Mouse (Mus musculus) limb, embryonic 10.5 days (tissue): ENCODE measurements around the gene Ccdc171. TPM values are rescaled to one million over a fixed set of nuclear protein-coding genes. Genes with fewer than 3 reads are reported as not detected.
"Not testable (repeated sequence)": the region's sequence is repeated elsewhere in the genome, so short reads cannot be mapped to it uniquely, and the experiment has no call there.

ENCODE experiments used
- DNase-seq: peaks from one replicate; pipeline ENCODE4 v3.0.0-alpha.2; 2017; ENCODE audit warnings: low spot score
- H3K27ac ChIP-seq: fragments of 300-500 bp; sonication (generic); 2 replicates; pipeline ENCODE4 v1.5.1; 2016; ENCODE audit warnings: mild to moderate bottlenecking
- H3K27me3 ChIP-seq: fragments of 300-500 bp; sonication (generic); 2 replicates; pipeline ENCODE4 v1.6.1; 2016; ENCODE audit warnings: low read depth, mild to moderate bottlenecking; ENCODE audit not compliant: poor library complexity, severe bottlenecking
- H3K36me3 ChIP-seq: fragments of 300-500 bp; sonication (generic); 2 replicates; pipeline ENCODE4 v1.6.1; 2016; ENCODE audit warnings: mild to moderate bottlenecking, moderate library complexity
- H3K4me1 ChIP-seq: fragments of 300-500 bp; sonication (generic); 2 replicates; pipeline ENCODE4 v1.6.1; 2016
- H3K4me3 ChIP-seq: fragments of 300-500 bp; sonication (generic); 2 replicates; pipeline ENCODE4 v1.5.1; 2016; ENCODE audit warnings: mild to moderate bottlenecking, moderate library complexity
- H3K9me3 ChIP-seq: fragments of 300-500 bp; sonication (generic); replicated peaks from 2 replicates; pipeline ENCODE4 v1.6.1; 2016; ENCODE audit warnings: mild to moderate bottlenecking
- WGBS: fragments of 180-500 bp; shearing (Covaris S2); methylation state at CpG from one replicate; pipeline ENCODE4 v1.1.7; 2016; 5-methylcytosine and 5-hydroxymethylcytosine counted together
- polyA plus RNA-seq: library from polyadenylated mRNA; unstranded; fragments of >200 nt; fragmentation: Nextera tagmentation; extraction: Ambion mirVana; gene quantifications from 2 replicates; pipeline ENCODE4 v1.2.1, GENCODE M21; 2016

Ccdc171 gene
- polyA plus RNA-seq, result 2.7 and 3.8 TPM in 2 replicates

DNA sequence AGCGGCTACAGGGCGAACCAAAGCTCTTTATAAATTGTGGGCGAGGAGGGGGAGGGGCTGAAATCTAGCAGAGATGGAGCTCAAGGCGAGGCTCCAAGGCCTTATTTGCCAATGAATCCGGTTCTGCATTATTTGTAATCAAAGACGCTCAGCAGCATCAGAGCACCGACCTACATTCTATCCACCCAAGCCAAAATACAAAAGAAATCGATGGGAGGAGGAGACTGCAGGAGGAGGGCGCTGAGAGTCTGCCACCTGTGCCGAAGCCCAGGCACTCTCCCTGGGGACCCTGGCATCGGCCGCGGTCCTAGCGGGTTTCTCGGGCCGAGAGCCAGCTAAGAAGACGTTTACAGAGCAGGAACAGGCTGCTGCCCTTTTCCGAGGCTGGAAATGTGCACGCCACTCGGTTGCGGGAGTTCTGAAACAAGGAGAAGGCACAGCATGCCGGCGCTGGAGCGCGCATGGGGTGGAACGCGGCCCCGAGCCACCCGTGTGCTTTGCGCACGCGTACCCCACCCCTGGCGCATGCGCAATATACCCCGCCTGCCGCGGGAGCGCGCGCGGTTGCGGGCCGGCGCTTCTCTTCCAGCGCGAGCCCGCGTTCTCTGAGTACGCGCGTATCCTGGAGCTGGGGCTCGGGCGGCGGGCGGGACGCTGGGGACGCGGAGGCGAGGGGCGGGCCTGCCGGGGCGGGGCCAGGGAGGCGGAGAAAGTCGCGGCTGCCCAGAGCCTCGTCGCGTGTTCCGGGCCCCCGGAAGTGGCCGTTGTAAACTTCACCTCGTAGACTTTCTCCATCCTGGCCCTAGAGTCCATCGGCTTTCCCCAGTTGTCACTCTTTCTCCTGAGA is at the start of gene Ccdc171:
Ccdc171 (plus strand) TSS at position 703 of the 847 bp plus-strand sequence.
- peaks cover 44% of the 10 kb centered on the region for H3K4me1 ChIP-seq
- H3K9me3 ChIP-seq, result no peaks in the 10 kb centered on the region
- H3K36me3 ChIP-seq, result no peaks in the 10 kb centered on the region
- peak within 1 kb of the TSS; percentile 97 for H3K27ac ChIP-seq
- peak within 1 kb of the TSS; percentile 82 for H3K4me3 ChIP-seq
- no peaks in the 10 kb centered on the region for H3K27me3 ChIP-seq
- under 1% methylated on average over 73 of the region's 73 CpGs for WGBS
- peak; percentile 98 for DNase-seq

GRCm38 (mm10) chr4:83485250-83485649 is 40.1 kb upstream of the Ccdc171 start:
- WGBS, result 30% methylated on average over 12 of the region's 12 CpGs
- H3K27me3 ChIP-seq, result no peaks in the 10 kb centered on the region
- H3K4me3 ChIP-seq, result peak overlapping the region; percentile 95
- H3K4me1 ChIP-seq, result peaks cover 44% of the 10 kb centered on the region
- peak overlapping the region; percentile 99 for H3K27ac ChIP-seq
- no peaks in the 10 kb centered on the region for H3K9me3 ChIP-seq
- DNase-seq, result no peak
- H3K36me3 ChIP-seq, result peaks cover 43% of the 10 kb centered on the region

DNA sequence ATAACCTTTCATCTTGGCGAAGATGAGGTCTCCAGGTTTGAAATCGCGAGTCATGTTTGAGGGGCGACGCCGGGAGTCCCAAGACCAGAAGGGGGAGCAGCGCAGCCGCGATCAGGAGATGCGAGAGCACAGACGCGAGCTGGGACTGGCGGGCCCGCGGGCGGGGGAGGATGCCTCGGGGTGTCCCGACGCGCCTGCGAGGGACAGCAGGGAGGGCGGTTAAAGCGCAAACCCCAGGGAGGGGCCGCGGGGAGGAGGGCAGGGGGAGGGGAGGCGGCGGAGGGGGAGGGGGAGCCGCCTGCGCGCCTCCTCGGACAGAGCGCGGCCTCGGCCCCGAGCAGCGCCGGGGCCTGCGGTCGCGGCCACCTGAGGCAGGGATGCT is 39.6 kb upstream of the Ccdc171 start:
- H3K36me3 ChIP-seq, result peaks cover 38% of the 10 kb centered on the region
- H3K9me3 ChIP-seq, result no peaks in the 10 kb centered on the region
- peak overlapping the region; percentile 95 for H3K4me3 ChIP-seq
- no peaks in the 10 kb centered on the region for H3K27me3 ChIP-seq
- peaks cover 44% of the 10 kb centered on the region for H3K4me1 ChIP-seq
- DNase-seq, result peak; percentile 91
- under 1% methylated on average over 40 of the region's 40 CpGs for WGBS
- H3K27ac ChIP-seq, result peak overlapping the region; percentile 99

GRCm38 (mm10) chr4:83486117-83486901 is 39.0 kb upstream of the Ccdc171 start, which contains the start of gene Psip1:
Gene Psip1, minus strand, starts transcription at chr4:83486459.
- peak within 1 kb of the TSS; percentile 99 for H3K27ac ChIP-seq
- H3K36me3 ChIP-seq, result peaks cover 33% of the 10 kb centered on the region
- H3K27me3 ChIP-seq, result no peaks in the 10 kb centered on the region
- DNase-seq, result peak; percentile 96
- H3K4me3 ChIP-seq, result peak within 1 kb of the TSS; percentile 95
- WGBS, result 0% methylated on average over 78 of the region's 86 CpGs
- no peaks in the 10 kb centered on the region for H3K9me3 ChIP-seq
- peaks cover 44% of the 10 kb centered on the region for H3K4me1 ChIP-seq

DNA sequence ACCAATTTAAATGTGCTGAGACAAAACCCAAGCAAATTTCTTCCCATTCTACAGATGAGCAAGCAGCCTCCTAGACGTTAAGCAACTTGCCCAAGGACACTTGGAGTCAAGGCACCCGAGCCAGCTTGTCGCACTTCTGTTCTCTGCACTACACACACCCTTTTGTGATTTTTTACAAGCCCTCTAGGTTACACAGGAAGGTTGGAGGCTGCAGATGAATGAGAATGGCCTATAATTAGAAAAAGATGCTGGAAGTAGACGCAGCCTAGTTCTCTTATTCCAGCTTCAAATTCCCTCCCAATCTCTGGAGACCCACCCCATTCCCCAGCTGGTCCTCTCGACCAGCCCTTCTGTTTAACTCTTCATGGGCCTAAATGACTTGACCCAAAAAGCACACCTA is 36.2 kb upstream of the Ccdc171 start:
- H3K4me3 ChIP-seq, result 0 out of 2 replicates have a peak overlapping the region, but pooled peaks have one; percentile 6
- H3K9me3 ChIP-seq, result no peaks in the 10 kb centered on the region
- peaks cover 43% of the 10 kb centered on the region for H3K4me1 ChIP-seq
- peak overlapping the region; percentile 83 for H3K27ac ChIP-seq
- H3K27me3 ChIP-seq, result no peaks in the 10 kb centered on the region
- peaks cover 6% of the 10 kb centered on the region for H3K36me3 ChIP-seq
- peak; percentile 48 for DNase-seq
- 5% methylated on average over 5 of the region's 5 CpGs for WGBS

GRCm38 (mm10) chr4:83493112-83493511 is 32.2 kb upstream of the Ccdc171 start:
- H3K27me3 ChIP-seq, result no peaks in the 10 kb centered on the region
- no peak overlapping the region for H3K27ac ChIP-seq
- H3K36me3 ChIP-seq, result no peaks in the 10 kb centered on the region
- 97% methylated on average over 1 of the region's 1 CpGs for WGBS
- no peak for DNase-seq
- no peaks in the 10 kb centered on the region for H3K9me3 ChIP-seq
- H3K4me1 ChIP-seq, result peaks cover 16% of the 10 kb centered on the region
- no peak overlapping the region for H3K4me3 ChIP-seq

GRCm38 (mm10) chr4:83497013-83497412 is 28.3 kb upstream of the Ccdc171 start:
- WGBS, result 92% methylated on average over 5 of the region's 5 CpGs
- H3K4me1 ChIP-seq, result peaks cover 10% of the 10 kb centered on the region
- not testable (repeated sequence) for H3K9me3 ChIP-seq, H3K4me3 ChIP-seq, H3K36me3 ChIP-seq, DNase-seq, H3K27me3 ChIP-seq, H3K27ac ChIP-seq

DNA sequence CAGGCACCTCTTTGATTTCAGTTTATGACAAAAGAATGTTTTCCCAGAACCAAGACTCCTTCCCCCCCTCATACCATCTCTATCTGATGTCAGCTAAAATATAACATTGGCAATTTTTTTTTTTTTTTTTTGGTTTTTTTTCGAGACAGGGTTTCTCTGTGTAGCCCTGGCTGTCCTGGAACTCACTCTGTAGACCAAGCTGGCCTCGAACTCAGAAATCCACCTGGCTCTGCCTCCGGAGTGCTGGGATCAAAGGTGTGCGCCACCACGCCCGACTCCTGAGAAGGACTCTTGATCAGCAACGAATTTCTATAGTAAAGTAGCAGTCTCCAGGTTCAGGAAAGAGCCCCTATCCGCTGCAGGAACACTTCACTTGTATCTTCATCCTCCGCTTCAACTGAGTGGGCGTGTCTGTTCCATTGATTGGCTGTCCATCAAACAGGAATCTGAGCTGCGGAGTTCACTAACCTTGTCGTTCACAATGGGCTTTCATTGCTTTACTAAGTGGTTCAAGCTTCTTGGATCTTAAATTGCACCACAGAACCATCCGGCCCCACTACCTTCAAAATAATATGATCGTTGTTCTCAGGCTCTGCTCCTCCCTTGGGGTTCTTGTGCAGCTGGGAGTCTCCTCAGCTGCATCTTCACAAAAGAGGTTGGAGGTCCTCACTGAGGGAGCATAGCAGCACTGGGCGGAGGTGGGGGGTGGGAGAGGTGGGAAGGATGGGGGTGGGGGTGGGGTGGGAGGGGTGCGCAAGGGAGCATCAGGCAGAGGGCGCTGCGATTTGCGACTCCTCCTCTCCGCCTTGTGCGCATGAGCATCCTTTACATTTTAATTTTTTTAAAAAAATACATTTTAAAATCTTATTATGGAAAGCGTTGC is 24.9 kb upstream of the Ccdc171 start:
- Histone ChIP-seq H3K36me3 (no peaks in the 10 kb centered on the region), H3K9me3 (no peaks in the 10 kb centered on the region), H3K4me3 (peak overlapping the region; percentile 44), H3K27ac (peak overlapping the region; percentile 74; the same call in 1 of the 2 replicates), H3K27me3 (no peaks in the 10 kb centered on the region), H3K4me1 (peaks cover 10% of the 10 kb centered on the region)
- 9% methylated on average over 22 of the region's 22 CpGs for WGBS
- DNase-seq, result peak; percentile 52

- no peaks in the 10 kb centered on the region for H3K36me3 ChIP-seq
- peak overlapping the region; percentile 44 for H3K4me3 ChIP-seq
- H3K27me3 ChIP-seq, result no peaks in the 10 kb centered on the region
- no peaks in the 10 kb centered on the region for H3K9me3 ChIP-seq
- WGBS, result 44% methylated on average over 7 of the region's 7 CpGs
- DNase-seq, result no peak
- peaks cover 10% of the 10 kb centered on the region for H3K4me1 ChIP-seq
- no peak overlapping the region for H3K27ac ChIP-seq
Observed at GRCm38 (mm10) chr4:83501037-83501430, 24.3 kb upstream of the Ccdc171 start.

- Histone ChIP-seq H3K4me3 (no peak overlapping the region), H3K4me1 (peaks cover 17% of the 10 kb centered on the region; the same call in 1 of the 2 replicates), H3K27ac (no peak overlapping the region), H3K9me3 (no peaks in the 10 kb centered on the region), H3K36me3 (no peaks in the 10 kb centered on the region), H3K27me3 (no peaks in the 10 kb centered on the region)
- no peak for DNase-seq
- WGBS, result 57% methylated on average over 2 of the region's 2 CpGs
Observed at GRCm38 (mm10) chr4:83509600-83509999, 15.7 kb upstream of the Ccdc171 start.

GRCm38 (mm10) chr4:83511083-83511482 is 14.3 kb upstream of the Ccdc171 start:
- 0 out of 2 replicates have a peak overlapping the region, but pooled peaks have one; percentile 9 for H3K27ac ChIP-seq
- no peaks in the 10 kb centered on the region for H3K9me3 ChIP-seq
- H3K27me3 ChIP-seq, result no peaks in the 10 kb centered on the region
- no peak for DNase-seq
- H3K4me1 ChIP-seq, result peaks cover 17% of the 10 kb centered on the region; the same call in 1 of the 2 replicates
- 73% methylated on average over 8 of the region's 8 CpGs for WGBS
- no peak overlapping the region for H3K4me3 ChIP-seq
- no peaks in the 10 kb centered on the region for H3K36me3 ChIP-seq

GRCm38 (mm10) chr4:83512217-83512616 is 13.1 kb upstream of the Ccdc171 start:
- no peaks in the 10 kb centered on the region for H3K27me3 ChIP-seq
- no peak for DNase-seq
- no peaks in the 10 kb centered on the region for H3K9me3 ChIP-seq
- no peak overlapping the region for H3K4me3 ChIP-seq
- H3K27ac ChIP-seq, result no peak overlapping the region
- WGBS, result 93% methylated on average over 3 of the region's 3 CpGs
- peaks cover 14% of the 10 kb centered on the region; the same call in 1 of the 2 replicates for H3K4me1 ChIP-seq
- H3K36me3 ChIP-seq, result no peaks in the 10 kb centered on the region
